ENCODE assay signal across 1 mouse cellular context in genomic region chr6:135196707-135197106, GRCm38 (mm10).
TF ChIP-seq lines count a peak whose summit lies in the region.

No protein-coding gene starts in this region.

TF ChIP-seq in MEL, 35 proteins besides CTCF, POLR2A, EP300 and RAD21 (continued from another document):
- TF ChIP-seq GABPA (IDR thresholded peaks at IDR 0.05; ENCODE audit: low read depth, low read length) = no peak
- peak; percentile 93 for TF ChIP-seq GATA1 (IDR thresholded peaks at IDR 0.05; ENCODE audit: low read depth, low read length)
- peak; percentile 50 for TF ChIP-seq SIN3A (IDR thresholded peaks at IDR 0.05; ENCODE audit: low read length)
- TF ChIP-seq KAT2A (conservative IDR thresholded peaks at IDR 0.05; ENCODE audit: low read depth, low read length) = no peak
- no peak for TF ChIP-seq USF2 (IDR thresholded peaks at IDR 0.05; ENCODE audit: borderline replicate concordance in 1 of 2, insufficient read depth in 1 of 2, low read depth in 1 of 2, low read length in 2 of 2)
- TF ChIP-seq JUND (IDR thresholded peaks at IDR 0.05; ENCODE audit: low read depth, low read length) = no peak
- TF ChIP-seq ZKSCAN1 (IDR thresholded peaks at IDR 0.05; ENCODE audit: low read depth, low read length) = no peak
- TF ChIP-seq ZC3H11A (IDR thresholded peaks at IDR 0.05; ENCODE audit: low read depth, low read length) = no peak
- peak; percentile 79; the same call in 1 of the 2 replicates for TF ChIP-seq BHLHE40 (IDR thresholded peaks at IDR 0.05; ENCODE audit: borderline replicate concordance, low read depth, low read length)
- TF ChIP-seq MXI1 (IDR thresholded peaks at IDR 0.05; ENCODE audit: low read depth, low read length) = no peak; the same call in none of the 2 replicates
- no peak for TF ChIP-seq USF1 (IDR thresholded peaks at IDR 0.05; ENCODE audit: low read depth, low read length)
- no peak for TF ChIP-seq HCFC1 (IDR thresholded peaks at IDR 0.05; ENCODE audit: low read depth, low read length)
- TF ChIP-seq TCF12 (IDR thresholded peaks at IDR 0.05; ENCODE audit: low read depth, low read length) = peak; percentile 94
- TF ChIP-seq ZNF384 (IDR thresholded peaks at IDR 0.05; ENCODE audit: low read depth, low read length) = no peak
- peak; percentile 67; the same call in 1 of the 2 replicates for TF ChIP-seq ETS1 (IDR thresholded peaks at IDR 0.05; ENCODE audit: low read depth, low read length)
- no peak for TF ChIP-seq MYB (IDR thresholded peaks at IDR 0.05; ENCODE audit: low read depth, low read length)
- TF ChIP-seq NRF1 (IDR thresholded peaks at IDR 0.05; ENCODE audit: insufficient read depth, low read depth, low read length, poor library complexity, severe bottlenecking) = no peak
- no peak; the same call in 1 of the 2 replicates for TF ChIP-seq MAX (IDR thresholded peaks at IDR 0.05; ENCODE audit: low read length)
- peak; percentile 26 for TF ChIP-seq RCOR1 (IDR thresholded peaks at IDR 0.05; ENCODE audit: low read depth, low read length)
- TF ChIP-seq CHD1 (IDR thresholded peaks at IDR 0.05; ENCODE audit: low read depth, low read length) = no peak
- TF ChIP-seq NELFE (IDR thresholded peaks at IDR 0.05; ENCODE audit: low read depth, low read length) = no peak
- TF ChIP-seq MAFK (IDR thresholded peaks at IDR 0.05; ENCODE audit: borderline replicate concordance, low read depth, low read length) = no peak
- TF ChIP-seq CHD2 (IDR thresholded peaks at IDR 0.05; ENCODE audit: low read length) = no peak
- no peak for TF ChIP-seq MAZ (IDR thresholded peaks at IDR 0.05; ENCODE audit: low read depth, low read length)
- TF ChIP-seq E2F4 (IDR thresholded peaks at IDR 0.05; ENCODE audit: borderline replicate concordance, low read depth, low read length) = no peak
- no peak for TF ChIP-seq ZMIZ1 (IDR thresholded peaks at IDR 0.05; ENCODE audit: low read depth, low read length)
- TF ChIP-seq POLR2AphosphoS2 (IDR thresholded peaks at IDR 0.05; ENCODE audit: low read length) = no peak
- peak; percentile 91 for TF ChIP-seq TAL1 (IDR thresholded peaks at IDR 0.05; ENCODE audit: low read length)
- no peak for TF ChIP-seq ELF1 (IDR thresholded peaks at IDR 0.05; ENCODE audit: low read depth, low read length)
- TF ChIP-seq UBTF (IDR thresholded peaks at IDR 0.05; ENCODE audit: borderline replicate concordance, insufficient read depth, low read depth, low read length) = no peak
- TF ChIP-seq TBP (IDR thresholded peaks at IDR 0.05; ENCODE audit: low read depth, low read length) = peak; percentile 67
